Mouse (Mus musculus) gonadal fat pad, adult 2 months (tissue): Measurements from ENCODE around the gene Rab5c. TPM values are rescaled to one million over a fixed set of nuclear protein-coding genes. Genes with fewer than 3 reads are reported as not detected.

Experiments
- DNase-seq: peaks from one replicate; pipeline ENCODE4 v3.0.0-alpha.2; 2012; ENCODE audit warnings: low read depth
- polyA plus RNA-seq: library from polyadenylated mRNA; depleted of rRNA; stranded (reverse); fragments of >200 nt; gene quantifications from 2 replicates; pipeline ENCODE4 v1.2.3, GENCODE M21; 2012

Gene Rab5c
- polyA plus RNA-seq, 1 experiment: 221 TPM

DNA sequence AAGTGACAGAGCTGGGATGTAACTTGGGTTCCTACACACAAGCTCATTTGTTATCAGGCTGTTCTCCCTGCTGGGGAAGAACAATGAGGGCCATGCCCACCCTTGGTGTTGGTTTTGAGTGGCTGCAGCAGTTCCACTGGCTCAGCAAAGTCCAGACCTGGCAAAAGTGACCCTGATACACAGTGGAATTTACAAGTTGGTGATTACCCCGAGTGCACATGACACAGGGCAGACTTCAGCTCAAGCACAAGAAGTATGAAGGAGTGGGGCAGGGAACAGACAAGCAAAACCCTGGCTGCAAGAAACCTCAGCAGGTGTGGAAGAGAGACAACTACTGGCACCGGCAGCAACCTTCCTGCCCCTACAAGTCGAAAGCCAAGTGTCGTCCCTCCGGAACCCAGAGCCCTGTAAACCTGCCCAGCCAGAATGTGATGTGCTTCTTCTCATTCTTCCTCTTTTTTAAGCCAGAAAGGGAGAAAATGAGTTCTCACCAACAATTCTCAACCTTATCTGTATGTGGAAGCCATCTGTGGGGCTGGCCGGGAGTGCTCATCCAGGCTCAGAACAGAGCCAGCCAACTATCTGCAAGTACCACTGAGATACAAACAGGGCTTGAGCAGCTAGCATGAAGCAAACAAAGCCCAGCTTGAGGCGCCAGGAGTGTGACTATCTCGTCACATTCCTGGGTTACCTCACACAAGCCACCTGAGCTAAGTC lies 16.1 kb downstream of the Rab5c start:
- no peak for DNase-seq

DNA sequence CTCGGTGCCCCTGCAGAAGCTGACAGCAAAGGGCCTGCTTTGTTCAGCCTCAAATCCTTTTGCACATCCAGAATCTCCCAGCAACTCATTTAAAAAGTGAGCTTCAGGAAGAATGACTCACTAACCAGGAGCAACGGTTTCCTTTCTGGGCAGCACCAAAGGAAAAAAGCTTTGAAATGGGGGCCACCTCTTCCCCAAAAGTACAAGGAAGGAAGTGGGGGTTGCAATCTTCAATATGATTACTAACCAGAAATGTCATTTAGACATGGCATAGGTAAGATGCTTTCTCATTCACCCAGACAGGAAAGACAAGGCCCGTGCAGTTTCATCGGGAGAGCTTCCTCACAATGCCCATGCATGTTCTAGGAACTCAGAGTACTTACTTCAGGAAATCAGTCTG lies 16.8 kb downstream of the Rab5c start:
- no peak for DNase-seq

DNA sequence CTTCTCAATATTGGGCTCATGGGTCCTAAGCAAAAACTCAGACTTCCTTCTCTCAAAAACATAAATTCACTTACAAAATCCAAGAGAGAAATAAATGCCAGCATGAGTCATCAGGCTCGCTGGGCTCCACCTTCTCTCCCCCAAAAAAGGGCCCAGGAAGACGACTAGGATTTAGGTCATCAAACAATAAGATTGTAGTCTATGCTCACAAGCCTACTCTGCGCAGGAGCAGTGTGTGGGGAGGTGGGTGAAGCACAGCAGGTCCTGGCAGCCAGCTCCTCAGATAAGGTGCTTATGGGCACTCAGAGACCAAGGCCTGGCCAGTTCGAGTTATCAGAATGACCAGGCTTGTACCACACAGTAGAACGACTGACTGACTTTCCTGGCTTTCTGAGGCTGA lies 17.7 kb downstream of the Rab5c start:
- no peak for DNase-seq

DNA sequence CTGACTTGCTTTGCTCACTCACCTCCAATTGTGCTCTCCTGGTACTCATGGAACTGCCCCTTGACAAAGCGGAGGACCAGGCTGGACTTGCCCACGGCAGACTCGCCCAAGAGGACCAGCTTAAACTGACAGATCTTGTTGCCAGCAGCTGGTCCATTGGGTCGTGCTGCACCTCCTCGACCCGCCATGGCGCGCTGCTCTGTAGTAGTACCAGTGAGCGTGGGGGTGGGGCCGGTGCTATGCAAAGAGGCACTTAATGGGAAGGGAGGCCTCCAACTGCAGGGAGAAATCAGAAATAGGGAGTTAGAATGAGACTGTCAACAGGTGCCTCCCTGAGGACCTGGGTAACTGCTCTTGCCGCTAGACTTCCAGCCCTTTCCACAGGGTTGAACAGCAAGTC lies 18.1 kb downstream of the Rab5c start:
- no peak for DNase-seq

DNA sequence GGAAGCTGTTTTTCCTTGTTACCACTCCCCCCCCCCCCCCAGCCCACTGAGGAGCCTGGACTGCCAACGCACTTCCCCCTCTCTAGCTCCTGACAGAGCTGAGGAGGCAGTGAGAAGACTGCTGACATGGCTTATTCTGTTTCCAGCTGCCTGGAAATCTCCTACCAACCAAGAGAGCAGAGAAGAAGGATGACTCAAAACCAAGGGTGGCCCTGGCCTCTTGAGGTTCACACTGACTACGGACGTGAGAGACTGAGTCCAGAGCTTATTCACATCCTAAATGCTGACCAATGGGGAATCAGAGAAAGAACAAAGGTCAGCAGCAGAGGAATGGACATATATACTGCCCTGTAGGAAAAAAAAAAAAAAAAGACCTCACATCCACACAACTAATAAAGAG lies 18.7 kb downstream of the Rab5c start:
- no peak for DNase-seq

DNA sequence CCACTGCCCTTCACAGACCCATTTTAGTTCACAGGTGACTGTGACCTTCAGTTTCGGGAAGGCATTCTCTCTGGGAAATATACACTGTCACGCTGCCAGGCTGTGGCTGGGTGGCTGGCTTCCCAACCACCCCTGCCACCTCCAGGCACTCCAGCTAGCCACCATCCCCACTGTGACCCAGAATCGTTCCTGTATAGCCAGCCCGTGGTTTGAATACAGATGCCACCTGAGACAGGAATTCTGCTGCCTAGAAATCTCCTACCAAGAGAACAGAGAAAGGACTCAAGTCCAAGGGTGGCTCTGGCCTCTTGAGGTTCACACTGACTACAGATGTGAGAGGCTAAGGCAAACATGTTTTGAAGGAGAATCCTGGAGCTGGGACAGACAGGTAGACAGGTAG lies 19.1 kb downstream of the Rab5c start:
- DNase-seq: no peak

DNA sequence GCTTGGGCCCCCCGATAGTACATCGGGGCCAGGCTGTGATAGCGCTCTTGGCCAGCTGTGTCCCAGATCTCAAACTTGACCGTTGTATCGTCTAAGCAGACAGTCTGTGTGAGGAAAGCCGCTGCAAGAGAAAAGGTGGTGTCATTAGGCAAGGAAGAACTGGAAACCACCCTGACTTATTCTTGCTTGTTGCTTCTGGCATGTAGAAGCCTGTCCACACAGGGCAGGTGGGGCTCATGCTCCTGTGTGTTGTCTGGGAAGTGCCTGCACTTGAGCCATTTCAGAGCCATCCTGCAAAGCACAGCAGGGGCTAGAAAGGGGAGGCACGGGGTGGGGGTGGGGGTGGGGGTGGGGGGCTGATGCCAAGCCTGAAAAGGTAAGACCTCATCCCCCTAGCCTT lies 19.6 kb downstream of the Rab5c start:
- DNase-seq: no peak

DNA sequence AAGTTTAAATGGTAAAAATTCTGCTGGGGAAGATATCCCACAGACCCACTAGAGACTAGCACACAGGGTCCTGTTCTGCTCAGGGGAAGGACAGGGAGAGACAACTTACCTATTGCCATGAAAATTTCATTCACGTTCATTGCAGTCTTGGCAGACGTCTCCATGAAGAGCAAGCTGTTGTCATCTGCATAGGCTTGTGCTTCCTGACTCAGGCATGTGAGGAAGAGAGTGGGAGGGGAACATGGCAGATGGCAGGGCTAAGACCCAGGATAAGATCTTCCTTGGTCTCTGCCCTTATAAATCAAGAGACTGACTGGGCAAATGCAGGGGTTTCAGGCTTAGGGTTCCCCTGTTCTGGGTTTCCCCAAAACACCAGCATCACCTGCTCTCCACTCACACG lies 21.4 kb downstream of the Rab5c start:
- no peak for DNase-seq

DNA sequence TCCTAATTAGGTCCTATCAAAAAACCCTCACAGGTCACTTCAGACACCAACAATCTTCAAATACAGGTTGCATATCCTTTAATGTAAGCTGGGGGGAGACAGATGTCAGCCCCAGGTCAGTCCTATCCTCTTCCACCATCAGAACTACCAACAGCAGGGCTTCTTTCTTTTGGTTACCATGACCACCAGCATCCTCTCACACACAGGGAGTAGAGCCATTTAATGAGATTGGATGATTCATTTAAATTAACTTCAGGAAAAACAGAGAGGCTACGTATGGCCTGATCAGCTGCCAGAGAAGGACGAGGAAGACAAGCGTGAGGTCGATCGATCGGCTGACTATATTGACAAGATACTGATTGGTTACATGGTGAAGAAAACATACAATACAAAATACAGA lies 23.1 kb downstream of the Rab5c start:
- no peak for DNase-seq

DNA sequence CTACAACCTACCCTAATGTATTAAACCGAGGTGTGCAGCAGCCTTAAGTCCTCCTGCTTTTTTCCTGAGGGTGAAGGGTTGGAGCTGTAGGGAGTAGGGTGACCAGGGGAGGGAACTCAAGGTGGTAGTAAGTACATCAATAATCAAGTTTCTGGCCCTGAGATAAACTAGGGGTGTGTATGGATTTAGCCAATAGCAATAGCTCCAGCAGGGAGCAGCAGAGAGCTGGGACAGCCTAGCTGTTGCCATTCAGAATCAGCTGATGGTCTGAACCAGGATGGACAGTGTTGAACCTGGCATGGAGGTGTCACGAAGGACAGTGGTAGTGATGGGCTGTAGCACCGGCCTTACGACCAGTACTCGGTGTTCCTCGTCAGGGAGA lies 23.5 kb downstream of the Rab5c start:
- DNase-seq: no peak

DNA sequence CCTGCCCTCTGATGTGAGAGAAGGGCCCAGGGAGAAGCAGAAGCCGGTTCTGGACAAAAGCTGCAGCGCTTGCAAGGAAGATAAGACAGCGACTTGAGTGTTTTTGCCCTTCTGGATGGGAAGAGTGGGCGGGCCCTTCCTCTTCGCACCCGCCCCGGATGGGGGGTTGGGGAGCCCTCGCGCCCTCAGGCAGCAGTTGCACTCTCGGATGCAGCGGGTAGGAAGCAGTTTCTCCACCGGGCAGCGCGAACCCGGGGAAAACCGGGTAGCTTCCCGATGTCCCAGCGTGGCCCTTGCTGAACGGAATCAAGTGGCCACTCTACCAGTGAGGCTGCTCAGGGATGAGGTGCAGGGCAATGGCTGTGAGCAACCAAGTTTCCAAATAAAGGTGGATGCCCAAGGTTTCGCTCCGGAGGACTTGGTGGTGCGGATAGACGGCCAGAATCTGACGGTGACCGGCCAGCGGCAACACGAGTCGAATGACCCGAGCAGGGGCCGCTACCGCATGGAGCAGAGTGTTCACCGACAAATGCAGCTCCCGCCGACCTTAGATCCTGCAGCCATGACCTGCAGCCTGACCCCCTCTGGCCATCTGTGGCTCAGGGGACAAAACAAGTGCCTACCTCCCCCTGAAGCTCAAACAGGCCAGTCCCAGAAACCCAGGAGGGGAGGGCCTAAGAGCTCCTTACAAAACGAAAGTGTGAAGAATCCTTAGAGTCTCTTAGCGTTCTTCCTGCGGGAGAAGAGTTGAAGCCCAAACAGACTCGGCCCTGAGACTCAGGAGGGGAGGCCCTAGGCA lies 24.1 kb downstream of the Rab5c start, which contains the start of gene Hspb9:
Gene Hspb9, plus strand, starts transcription at position 116 of the 799 bp plus-strand sequence.
- no peak for DNase-seq

DNA sequence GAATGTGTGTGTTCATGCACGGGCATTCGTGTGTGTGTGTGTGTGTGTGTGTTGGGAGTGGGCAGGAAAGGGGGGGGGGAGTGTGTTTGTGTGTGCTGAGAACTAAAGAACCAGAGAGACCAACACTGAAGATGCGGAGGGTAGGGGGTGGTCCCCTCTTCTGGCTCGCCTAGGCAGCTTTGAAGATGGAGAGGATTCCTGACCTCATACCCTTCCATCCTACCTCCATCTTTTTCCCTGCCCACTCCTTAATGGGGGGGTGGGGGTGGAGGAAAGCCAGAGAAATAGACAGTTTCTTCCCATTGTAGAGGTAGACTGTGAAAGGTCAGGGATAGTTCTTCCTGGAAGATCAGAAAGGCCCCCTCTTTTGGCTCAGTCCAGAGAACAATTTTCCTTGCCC lies 24.8 kb downstream of the Rab5c start:
- DNase-seq: no peak

DNA sequence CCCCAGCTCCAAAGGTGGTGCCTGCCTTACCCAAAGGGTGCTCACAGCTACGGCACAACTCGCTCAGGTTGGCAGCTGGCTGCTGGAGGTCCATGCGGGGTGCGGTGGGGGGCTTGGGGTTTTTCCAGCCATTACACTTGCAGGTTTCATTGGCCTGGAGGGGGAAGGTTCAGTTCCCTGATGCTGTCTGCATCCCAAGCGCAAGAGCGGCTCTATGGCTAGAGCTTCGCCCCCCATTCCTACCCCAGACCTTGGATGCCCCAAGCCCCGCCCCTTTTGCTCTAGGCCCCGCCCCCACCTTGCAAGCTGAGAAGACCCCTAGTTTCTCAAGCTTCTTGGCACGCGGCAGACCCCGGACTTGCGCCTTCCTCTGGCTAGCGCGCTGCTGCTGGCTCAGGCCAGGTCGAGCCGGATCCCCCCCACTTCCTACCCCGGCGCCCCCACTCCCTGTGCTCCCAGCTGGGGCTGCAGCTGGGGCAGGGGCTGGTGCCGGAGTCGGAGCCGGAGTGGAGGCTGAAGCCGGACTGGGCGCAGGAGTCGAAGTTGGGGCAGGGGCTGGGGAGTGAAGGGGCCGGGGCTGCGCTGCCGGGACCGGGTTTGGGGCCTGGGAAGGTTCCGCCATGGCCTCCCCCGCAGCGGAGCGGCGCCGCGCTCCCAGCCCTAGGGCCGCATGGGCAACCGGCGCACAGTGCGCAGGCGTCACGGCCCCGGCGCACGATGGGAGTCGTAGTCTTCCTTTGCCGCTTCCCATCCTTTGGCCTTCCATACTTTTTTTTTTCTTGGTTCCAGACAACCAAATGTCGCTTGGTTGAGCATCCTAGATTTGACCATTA lies 26.0 kb downstream of the Rab5c start, which contains the start of gene Kat2a:
Gene Kat2a, minus strand, starts transcription at position 683 of the 833 bp plus-strand sequence.
- DNase-seq: no peak

DNA sequence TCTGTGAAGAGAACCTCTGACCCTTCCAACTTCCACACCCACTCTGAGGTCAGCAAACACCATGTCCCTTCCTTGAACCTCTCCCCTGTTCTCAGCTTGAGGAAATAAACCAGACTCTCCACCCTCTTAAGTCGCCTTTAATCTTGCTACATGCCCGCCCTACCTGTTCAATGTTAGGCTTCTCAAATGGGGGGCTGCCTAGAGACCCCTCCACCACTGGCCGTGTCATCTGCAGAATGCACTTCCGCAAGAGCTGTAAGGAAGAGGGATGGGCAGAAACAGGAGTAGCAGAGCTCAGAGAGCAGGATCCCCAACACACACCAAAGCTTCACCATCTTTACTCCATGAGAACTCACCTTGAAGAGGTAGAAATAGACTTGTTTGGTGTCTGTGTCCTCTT lies 27.0 kb downstream of the Rab5c start:
- DNase-seq: no peak

DNA sequence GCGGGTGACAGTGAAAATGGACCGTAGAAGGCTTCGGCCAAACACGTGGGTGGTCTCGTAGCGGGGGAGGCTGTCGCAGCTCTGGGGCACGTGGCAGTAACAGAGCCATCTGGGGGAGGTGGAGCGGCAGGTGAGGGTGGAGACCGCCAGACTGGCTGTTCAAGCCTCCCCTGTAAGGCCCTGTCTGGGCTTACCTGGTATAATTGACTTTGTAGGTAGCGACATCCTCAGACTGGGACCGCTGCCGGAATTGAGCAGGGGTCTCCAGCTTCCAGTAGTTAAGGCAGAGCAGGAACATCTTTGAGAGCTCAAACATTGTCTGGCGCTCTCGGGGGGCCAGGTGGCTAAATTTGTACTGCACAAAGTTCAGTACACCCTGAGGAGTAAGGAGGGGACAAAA lies 27.5 kb downstream of the Rab5c start:
- no peak for DNase-seq

DNA sequence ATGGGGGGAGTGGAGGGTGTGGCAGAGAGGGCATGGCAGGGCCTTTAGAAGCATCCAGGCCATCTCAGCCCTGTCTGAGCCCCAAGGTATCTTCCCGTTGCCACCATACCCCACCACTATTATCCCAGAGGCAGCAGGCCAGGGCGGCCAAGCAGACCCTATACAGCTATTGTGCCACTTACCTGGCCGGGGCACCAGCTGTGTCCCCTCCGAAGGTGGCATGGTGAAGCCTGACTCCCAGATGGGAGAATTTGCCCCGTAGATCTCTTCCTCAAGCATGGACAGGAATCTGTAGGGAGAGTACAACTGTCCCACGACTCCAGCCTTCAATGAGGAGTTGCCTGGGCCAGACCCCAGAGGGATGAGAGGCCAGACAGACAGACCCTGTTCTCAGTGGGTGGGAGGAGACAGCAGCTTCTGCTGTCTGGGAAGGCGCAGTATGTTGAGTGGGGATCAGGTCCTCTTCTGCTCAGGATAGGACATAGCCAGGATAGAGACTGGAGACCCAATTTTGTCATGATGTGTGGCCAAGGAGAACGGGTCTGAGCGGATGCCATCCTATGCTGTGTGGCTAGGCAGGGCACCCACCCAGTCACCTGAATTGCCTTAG lies 28.7 kb downstream of the Rab5c start:
- DNase-seq: no peak

DNA sequence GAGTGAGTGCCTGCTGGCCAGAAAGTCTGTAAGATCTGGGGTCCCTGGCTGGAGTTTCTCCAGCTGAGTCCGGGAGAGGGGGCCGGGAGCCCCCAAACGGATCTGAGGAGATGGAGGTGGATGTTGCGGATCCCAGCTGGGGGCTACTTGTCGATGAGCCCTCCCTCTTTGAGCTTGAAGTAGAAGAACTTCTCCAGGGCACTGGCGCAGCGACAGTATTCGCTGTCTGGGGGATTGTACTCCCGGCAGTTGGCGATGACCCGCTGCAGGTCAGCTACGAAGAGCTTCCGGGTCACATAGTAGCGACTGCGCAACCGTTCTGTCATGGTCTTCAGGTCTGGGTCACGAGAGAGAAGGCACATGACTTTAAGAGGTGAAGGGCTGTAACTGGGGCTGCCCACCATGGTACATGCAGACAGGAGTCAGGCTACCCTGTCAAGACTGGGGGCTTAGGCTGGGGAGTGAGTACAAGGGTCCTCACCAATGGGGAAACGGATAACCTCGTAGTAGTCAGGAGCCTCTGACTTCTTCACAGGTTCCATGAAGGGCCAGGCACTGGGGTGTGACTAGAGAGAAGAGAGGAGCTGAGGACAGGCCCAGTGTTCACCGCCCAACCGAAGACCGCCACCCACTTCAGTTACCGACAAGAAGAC lies 32.8 kb downstream of the Rab5c start:
- DNase-seq: no peak

DNA sequence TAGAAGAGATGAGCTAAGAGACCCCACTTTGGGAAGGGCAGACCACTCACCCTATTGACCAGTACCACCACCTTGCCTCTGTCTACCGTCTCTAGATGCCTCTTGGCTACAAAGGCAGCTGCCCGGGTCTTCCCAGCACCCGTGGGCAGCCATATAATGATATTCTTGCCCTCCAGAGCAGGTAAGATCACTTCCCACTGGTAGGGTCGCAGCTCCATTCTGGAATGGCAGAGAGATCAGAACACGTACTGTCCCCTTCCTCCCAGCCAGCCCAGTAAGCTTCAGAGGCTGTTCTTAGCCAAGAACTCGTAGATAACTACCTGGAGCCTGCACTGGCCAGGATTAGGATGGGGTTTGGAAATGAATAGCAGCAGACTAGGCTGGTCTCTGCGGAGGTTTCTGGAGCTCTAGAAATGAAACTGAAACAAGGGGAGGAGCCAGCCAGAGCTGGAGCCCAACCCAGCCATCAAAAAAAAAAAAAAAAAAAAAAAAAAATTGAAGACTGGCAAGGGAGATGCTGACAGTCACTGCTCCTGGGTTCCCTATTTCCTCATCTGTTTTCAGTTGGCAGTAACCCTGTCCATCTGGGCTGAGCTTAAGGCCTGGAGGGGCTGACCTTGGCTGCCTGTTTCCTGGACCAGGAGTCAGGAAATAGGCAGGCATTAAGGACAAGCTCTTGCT lies 34.0 kb downstream of the Rab5c start, which contains the start of gene Dhx58:
Gene Dhx58, minus strand, starts transcription at position 421 of the 681 bp plus-strand sequence.
- no peak for DNase-seq

DNA sequence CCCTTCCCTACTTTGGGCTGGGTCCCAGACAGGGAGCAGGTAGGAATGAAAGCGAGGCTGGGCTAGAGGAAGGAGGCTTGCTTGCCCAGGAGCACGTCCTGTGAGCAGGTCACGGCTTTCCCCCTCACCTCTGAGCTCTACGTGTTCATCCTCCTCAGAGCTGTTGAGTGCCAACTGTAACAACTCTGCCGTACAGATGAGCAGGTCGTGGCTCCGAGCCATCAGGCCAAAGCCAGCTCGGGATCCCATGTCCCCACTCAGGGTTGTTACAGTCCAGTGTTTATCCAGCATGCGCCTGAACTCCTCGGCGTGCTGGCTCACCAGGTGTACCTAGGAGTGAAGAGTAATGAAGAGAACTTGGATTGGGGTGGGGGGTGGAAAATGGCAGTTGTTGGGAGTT lies 34.6 kb downstream of the Rab5c start:
- no peak for DNase-seq

DNA sequence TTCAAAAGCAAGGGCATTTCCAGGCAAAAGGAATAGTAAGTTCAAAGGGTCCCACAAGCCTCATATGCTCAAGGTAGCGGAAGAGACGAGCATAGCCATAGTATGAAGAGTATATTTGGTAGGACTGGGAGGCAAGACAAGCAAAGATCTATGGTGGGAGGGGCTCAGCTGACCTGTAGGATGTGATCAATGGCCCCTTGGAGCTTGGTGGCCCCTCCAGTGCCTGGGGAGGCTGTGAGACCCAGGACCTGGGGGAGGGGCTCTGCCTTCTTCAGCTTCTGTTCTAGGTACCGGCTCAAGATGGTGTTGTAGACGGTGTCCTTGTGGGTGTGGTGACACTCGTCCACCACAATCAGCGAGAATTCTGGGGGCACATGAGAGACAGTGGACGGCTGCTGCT lies 35.1 kb downstream of the Rab5c start:
- no peak for DNase-seq
